21 mouse cellular contexts compared by ENCODE assay signal in genomic region chr2:154763226-154763625, GRCm38 (mm10). TPM values are rescaled to one million over a fixed set of nuclear protein-coding genes. Genes with fewer than 3 reads are reported as not detected.
DNase-seq lines count a peak whose midpoint lies in the region; ATAC-seq and TF ChIP-seq lines count a peak whose summit lies in the region.
"Had no signal": no experiment of that assay in that cellular context is flagged by ENCODE, and none has a peak within 500 bp of the region (broad histone marks: within the 10 kb centered on the region; RNA-seq: fewer than 3 reads in every experiment).

No protein-coding gene starts in this region.

- no peaks in the 10 kb centered on the region for H3K27me3 ChIP-seq in hindbrain, postnatal 0 days (ENCODE audit: insufficient read depth, low read length)
- H3K27me3 ChIP-seq in hindbrain, embryonic 14.5 days (ENCODE audit: control insufficient read depth, insufficient read depth, low read length): no peaks in the 10 kb centered on the region
- no peaks in the 10 kb centered on the region for H3K27me3 ChIP-seq in embryonic facial prominence, embryonic 15.5 days
- no peaks in the 10 kb centered on the region for H3K27me3 ChIP-seq in liver, postnatal 0 days (ENCODE audit: insufficient read depth, low read length)
- H3K27me3 ChIP-seq: limb, embryonic 13.5 days had no signal

- TF ChIP-seq POLR2A in brain, embryonic 14.5 days (IDR thresholded peaks at IDR 0.05; ENCODE audit: borderline replicate concordance, extremely low read depth, insufficient read depth, insufficient read length, poor library complexity, severe bottlenecking): no peak

- H3K4me2 ChIP-seq in hindbrain, postnatal 0 days (ENCODE audit: low read depth, low read length): no peak overlapping the region
- H3K4me2 ChIP-seq in hindbrain, embryonic 14.5 days (replicated peaks): no peak overlapping the region
- H3K4me2 ChIP-seq in embryonic facial prominence, embryonic 15.5 days (replicated peaks): no peak overlapping the region
- peak overlapping the region; percentile 42; the same call in 1 of the 2 replicates for H3K4me2 ChIP-seq in liver, postnatal 0 days (ENCODE audit: low read depth, low read length)
- H3K4me2 ChIP-seq: limb, embryonic 13.5 days had no signal

- no peak overlapping the region for H3K4me3 ChIP-seq in hindbrain, postnatal 0 days (ENCODE audit: low read length)
- no peak overlapping the region for H3K4me3 ChIP-seq in hindbrain, embryonic 14.5 days (replicated peaks; ENCODE audit: low read length)
- no peak overlapping the region for H3K4me3 ChIP-seq in embryonic facial prominence, embryonic 15.5 days (replicated peaks)
- no peak overlapping the region for H3K4me3 ChIP-seq in liver, postnatal 0 days (ENCODE audit: low read depth, low read length)
- H3K4me3 ChIP-seq in layer of hippocampus, adult 2 months: no peak overlapping the region
- H3K4me3 ChIP-seq: hindbrain, embryonic 10.5 days; limb, embryonic 13.5 days had no signal

- WGBS in hindbrain, postnatal 0 days: 77% methylated on average over 3 of the region's 3 CpGs
- WGBS in hindbrain, embryonic 14.5 days: 87% methylated on average over 3 of the region's 3 CpGs
- 49% methylated on average over 3 of the region's 3 CpGs for WGBS in embryonic facial prominence, embryonic 15.5 days
- 63% methylated on average over 3 of the region's 3 CpGs for WGBS in liver, postnatal 0 days (ENCODE audit: insufficient replicate concordance)

- TF ChIP-seq EP300 in liver, postnatal 0 days (IDR thresholded peaks at IDR 0.05; ENCODE audit: low read depth): no peak

- no peak overlapping the region for H3K9ac ChIP-seq in hindbrain, postnatal 0 days (replicated peaks; ENCODE audit: low read length)
- no peak overlapping the region for H3K9ac ChIP-seq in hindbrain, embryonic 14.5 days
- H3K9ac ChIP-seq in embryonic facial prominence, embryonic 15.5 days: no peak overlapping the region
- no peak overlapping the region for H3K9ac ChIP-seq in liver, postnatal 0 days (replicated peaks)
- H3K9ac ChIP-seq: limb, embryonic 13.5 days had no signal

- no peak for ATAC-seq in hindbrain, postnatal 0 days
- ATAC-seq in hindbrain, embryonic 14.5 days (ENCODE audit: low FRiP score): no peak
- 0 out of 2 replicates have a peak, but pooled peaks have one; percentile 19 for ATAC-seq in embryonic facial prominence, embryonic 15.5 days (ENCODE audit: insufficient number of reproducible peaks, low FRiP score, low TSS enrichment, low read depth)
- ATAC-seq in liver, postnatal 0 days: no peak
- ATAC-seq: forebrain, embryonic 14.5 days; inflammation-experienced regulatory T-cells, adult 6 months; lung, postnatal 0 days had no signal

- no peaks in the 10 kb centered on the region for H3K4me1 ChIP-seq in hindbrain, postnatal 0 days (ENCODE audit: insufficient read depth, low read length)
- no peaks in the 10 kb centered on the region; the same call in 1 of the 2 replicates for H3K4me1 ChIP-seq in hindbrain, embryonic 14.5 days (replicated peaks; ENCODE audit: control insufficient read depth, insufficient read depth, low read length)
- H3K4me1 ChIP-seq in embryonic facial prominence, embryonic 15.5 days: 0 out of 2 replicates have a peak, but pooled peaks cover 3% of the 10 kb centered on the region
- H3K4me1 ChIP-seq in liver, postnatal 0 days (ENCODE audit: insufficient read depth): peaks cover 26% of the 10 kb centered on the region
- H3K4me1 ChIP-seq: hindbrain, embryonic 10.5 days had no signal

- H3K9me3 ChIP-seq in hindbrain, postnatal 0 days (ENCODE audit: low read length): no peaks in the 10 kb centered on the region
- H3K9me3 ChIP-seq in hindbrain, embryonic 14.5 days (ENCODE audit: control insufficient read depth, low read length): no peaks in the 10 kb centered on the region
- H3K9me3 ChIP-seq in embryonic facial prominence, embryonic 15.5 days (replicated peaks): no peaks in the 10 kb centered on the region; the same call in 1 of the 2 replicates
- H3K9me3 ChIP-seq in liver, postnatal 0 days (ENCODE audit: low read length): no peaks in the 10 kb centered on the region

- no peak for TF ChIP-seq CTCF in hindbrain, postnatal 0 days (IDR thresholded peaks at IDR 0.05; ENCODE audit: low read depth)
- TF ChIP-seq CTCF in brain, embryonic 14.5 days (IDR thresholded peaks at IDR 0.05; ENCODE audit: borderline replicate concordance, extremely low read depth, insufficient read depth, insufficient read length): no peak
- TF ChIP-seq CTCF in liver, postnatal 0 days (IDR thresholded peaks at IDR 0.05; ENCODE audit: low read depth): no peak
- TF ChIP-seq CTCF in layer of hippocampus, adult 2 months (conservative IDR thresholded peaks at IDR 0.05): no peak

- no peak overlapping the region for H3K27ac ChIP-seq in hindbrain, postnatal 0 days
- H3K27ac ChIP-seq in hindbrain, embryonic 14.5 days: no peak overlapping the region
- H3K27ac ChIP-seq in embryonic facial prominence, embryonic 15.5 days (replicated peaks): no peak overlapping the region
- H3K27ac ChIP-seq in liver, postnatal 0 days (ENCODE audit: low read depth): peak overlapping the region; percentile 44; the same call in 1 of the 2 replicates
- H3K27ac ChIP-seq in layer of hippocampus, adult 2 months: no peak overlapping the region
- H3K27ac ChIP-seq: hindbrain, embryonic 10.5 days; limb, embryonic 13.5 days had no signal

- no peaks in the 10 kb centered on the region for H3K36me3 ChIP-seq in hindbrain, postnatal 0 days (ENCODE audit: insufficient read depth, low read length)
- no peaks in the 10 kb centered on the region for H3K36me3 ChIP-seq in hindbrain, embryonic 14.5 days (replicated peaks; ENCODE audit: control insufficient read depth, insufficient read depth)
- no peaks in the 10 kb centered on the region for H3K36me3 ChIP-seq in embryonic facial prominence, embryonic 15.5 days
- H3K36me3 ChIP-seq in liver, postnatal 0 days (replicated peaks; ENCODE audit: insufficient read depth, low read length): no peaks in the 10 kb centered on the region
- H3K36me3 ChIP-seq: hindbrain, embryonic 10.5 days had no signal

- peak; percentile 18 for DNase-seq in hindbrain, postnatal 0 days (ENCODE audit: low spot score)
- no peak for DNase-seq in hindbrain, embryonic 14.5 days (ENCODE audit: low spot score)
- peak; percentile 25 for DNase-seq in brain, embryonic 14.5 days (ENCODE audit: low read depth)
- DNase-seq in liver, postnatal 0 days: peak; percentile 21
- no peak for DNase-seq in layer of hippocampus, postnatal 10 days (ENCODE audit: low spot score in 2 of 2)
- no peak for DNase-seq in layer of hippocampus, adult 2 months (ENCODE audit: low spot score in 2 of 2)
- DNase-seq: adrenal gland, postnatal 25 days; cerebellum, adult 9-10 months; gastrocnemius, postnatal 25 days; layer of hippocampus, adult 9-11 months had no signal

RNA-seq across cellular contexts. Expression of gene Gm14214, which starts 6.6 kb away (rescaled TPM):
- total RNA-seq in hindbrain, postnatal 0 days (2014; rRNA removed): not detected in 2 replicates
- polyA plus RNA-seq in hindbrain, postnatal 0 days (2015; fragmentation: Nextera tagmentation; extraction: Ambion mirVana): not detected in 2 replicates
- polyA plus RNA-seq in hindbrain, embryonic 14.5 days (2014; fragmentation: Nextera tagmentation; extraction: Ambion mirVana): not detected in 2 replicates
- not detected in 2 replicates for polyA plus RNA-seq in brain, embryonic 14.5 days (2012; rRNA removed)
- polyA plus RNA-seq in embryonic facial prominence, embryonic 15.5 days (2015; fragmentation: Nextera tagmentation; extraction: Ambion mirVana): not detected in 2 replicates
- polyA plus RNA-seq in liver, postnatal 0 days (2015; fragmentation: Nextera tagmentation; extraction: Ambion mirVana): not detected in 2 replicates
- total RNA-seq in layer of hippocampus, postnatal 10 days (2021): not detected
- total RNA-seq in layer of hippocampus, adult 2 months (2021): not detected
- total RNA-seq: adrenal gland, postnatal 25 days; gastrocnemius, postnatal 25 days; heart, adult 8-10 months; megakaryocyte, adult 5-6 weeks; midbrain, postnatal 0 days had no signal
- polyA plus RNA-seq: forebrain, embryonic 14.5 days; hindbrain, embryonic 10.5 days; inflammation-experienced regulatory T-cells, adult 6 months; limb, embryonic 13.5 days; lung, postnatal 0 days; midbrain, postnatal 0 days; neural tube, embryonic 11.5 days; spleen, adult 2 months had no signal

RNA-seq across cellular contexts. Expression of gene Raly, which starts 27.7 kb away (rescaled TPM):
- 180 and 199 TPM in 2 replicates for total RNA-seq in hindbrain, postnatal 0 days (2014; rRNA removed)
- 22.4 and 25.5 TPM in 2 replicates for polyA plus RNA-seq in hindbrain, postnatal 0 days (2015; fragmentation: Nextera tagmentation; extraction: Ambion mirVana)
- polyA plus RNA-seq in hindbrain, embryonic 14.5 days (2014; fragmentation: Nextera tagmentation; extraction: Ambion mirVana): 36.2 and 41.0 TPM in 2 replicates
- 253 and 290 TPM in 2 replicates for polyA plus RNA-seq in brain, embryonic 14.5 days (2012; rRNA removed)
- polyA plus RNA-seq in embryonic facial prominence, embryonic 15.5 days (2015; fragmentation: Nextera tagmentation; extraction: Ambion mirVana): 49.4 TPM in 2 replicates
- polyA plus RNA-seq in liver, postnatal 0 days (2015; fragmentation: Nextera tagmentation; extraction: Ambion mirVana): 10.0 and 12.1 TPM in 2 replicates
- 100 to 1,000 TPM in 1 of 2 experiments, 10 to 100 TPM in 1; 85.2 to 101 TPM for total RNA-seq in layer of hippocampus, postnatal 10 days (2021)
- total RNA-seq in layer of hippocampus, adult 2 months (2021): 10 to 100 TPM; 62.0 to 68.6 TPM

RNA-seq across cellular contexts. Expression of gene a, which starts 28.0 kb away (rescaled TPM):
- total RNA-seq in hindbrain, postnatal 0 days (2014; rRNA removed): 1.3 TPM in 1 of 2 replicates, not detected in the other
- 0.85 and 1.6 TPM in 2 replicates for polyA plus RNA-seq in hindbrain, postnatal 0 days (2015; fragmentation: Nextera tagmentation; extraction: Ambion mirVana)
- 0.93 and 1.3 TPM in 2 replicates for polyA plus RNA-seq in hindbrain, embryonic 14.5 days (2014; fragmentation: Nextera tagmentation; extraction: Ambion mirVana)
- 4.1 and 6.5 TPM in 2 replicates for polyA plus RNA-seq in brain, embryonic 14.5 days (2012; rRNA removed)
- polyA plus RNA-seq in embryonic facial prominence, embryonic 15.5 days (2015; fragmentation: Nextera tagmentation; extraction: Ambion mirVana): 18.8 and 20.1 TPM in 2 replicates
- polyA plus RNA-seq in liver, postnatal 0 days (2015; fragmentation: Nextera tagmentation; extraction: Ambion mirVana): 0.31 TPM in 1 of 2 replicates, not detected in the other
- under 1 TPM in 1 of 2 experiments, not detected in 1; 0.76 TPM for total RNA-seq in layer of hippocampus, postnatal 10 days (2021)
- total RNA-seq in layer of hippocampus, adult 2 months (2021): not detected
- total RNA-seq: adrenal gland, postnatal 25 days; gastrocnemius, postnatal 25 days; heart, adult 8-10 months; megakaryocyte, adult 5-6 weeks; midbrain, postnatal 0 days had no signal
- polyA plus RNA-seq: inflammation-experienced regulatory T-cells, adult 6 months; lung, postnatal 0 days; spleen, adult 2 months had no signal

Comparison
In these comparisons a context has a peak if more than half of its experiments do, and no peak if none do; other contexts are left out.
1. DNase-seq: peak in hindbrain, postnatal 0 days (single experiment), brain, embryonic 14.5 days (single experiment) and liver, postnatal 0 days (single experiment); none in hindbrain, embryonic 14.5 days (single experiment), layer of hippocampus, postnatal 10 days (0 of 2) and layer of hippocampus, adult 2 months (0 of 2).